Mouse (Mus musculus) MEL (cell line): ENCODE data around the gene Gal.

Source experiments
- CTCF ChIP-seq, 3 experiments: IDR thresholded peaks in 2 of 3; conservative IDR thresholded peaks in 1 of 3; 2 replicates each; pipeline ENCODE4 v1.5.1; 2011 to 2012; ENCODE audit warnings: low read length in 3 of 3, low read depth in 2 of 3, mild to moderate bottlenecking in 2 of 3, improper control_type of control experiment in 1 of 3, inconsistent platforms in 1 of 3, mixed read lengths in 1 of 3, moderate library complexity in 1 of 3; ENCODE audit not compliant: control insufficient read depth in 1 of 3, insufficient read depth in 1 of 3, poor library complexity in 1 of 3, severe bottlenecking in 1 of 3
- EP300 ChIP-seq, 2 experiments: IDR thresholded peaks; 2 replicates each; pipeline ENCODE4 v1.6.1; 2011; ENCODE audit warnings: improper control_type of control experiment in 2 of 2, low read length in 2 of 2, low read depth in 1 of 2, mild to moderate bottlenecking in 1 of 2
- JUND ChIP-seq: IDR thresholded peaks from 2 replicates; pipeline ENCODE4 v1.6.1; 2011; ENCODE audit warnings: low read depth, mild to moderate bottlenecking, improper control_type of control experiment, low read length
- MXI1 ChIP-seq: IDR thresholded peaks from 2 replicates; pipeline ENCODE4 v1.6.1; 2011; ENCODE audit warnings: mild to moderate bottlenecking, low read depth, low read length, improper control_type of control experiment
- NELFE ChIP-seq: IDR thresholded peaks from 2 replicates; pipeline ENCODE4 v1.6.1; 2011; ENCODE audit warnings: low read depth, low read length, improper control_type of control experiment
- POLR2A ChIP-seq, 2 experiments: IDR thresholded peaks; 2 replicates each; pipeline ENCODE4 v1.6.1; 2011 to 2012; ENCODE audit warnings: low read length in 2 of 2, mild to moderate bottlenecking in 2 of 2, control low read depth in 1 of 2, improper control_type of control experiment in 1 of 2, low read depth in 1 of 2, moderate library complexity in 1 of 2; ENCODE audit not compliant: control insufficient read depth in 1 of 2, insufficient read depth in 1 of 2, poor library complexity in 1 of 2
- USF1 ChIP-seq: IDR thresholded peaks from 2 replicates; pipeline ENCODE4 v1.6.1; 2014; ENCODE audit warnings: low read depth, mild to moderate bottlenecking, inconsistent platforms, low read length, improper control_type of control experiment, moderate library complexity
- ZMIZ1 ChIP-seq: IDR thresholded peaks from 2 replicates; pipeline ENCODE4 v1.6.1; 2012; ENCODE audit warnings: low read depth, mild to moderate bottlenecking, inconsistent platforms, low read length, improper control_type of control experiment, moderate library complexity

- no peak for TF ChIP-seq EP300 (IDR thresholded peaks at IDR 0.05; ENCODE audit: low read depth in 1 of 2, low read length in 2 of 2)
- no peak for TF ChIP-seq POLR2A (IDR thresholded peaks at IDR 0.05; ENCODE audit: control insufficient read depth in 1 of 2, insufficient read depth in 1 of 2, low read depth in 1 of 2, low read length in 2 of 2, poor library complexity in 1 of 2)
- TF ChIP-seq JUND, result no peak
- TF ChIP-seq USF1, result no peak
- no peak for TF ChIP-seq CTCF (IDR thresholded peaks at IDR 0.05 in 2 of 3, conservative IDR thresholded peaks at IDR 0.05 in 1 of 3; ENCODE audit: control insufficient read depth in 1 of 3, insufficient read depth in 1 of 3, low read depth in 2 of 3, low read length in 3 of 3, poor library complexity in 1 of 3, severe bottlenecking in 1 of 3)
- TF ChIP-seq ZMIZ1, result no peak
- no peak for TF ChIP-seq MXI1
- no peak for TF ChIP-seq NELFE
Measured at GRCm38 (mm10) chr19:3376966-3377715, 37.2 kb downstream of the Gal start.
